Mouse (Mus musculus) midbrain, embryonic 10.5 days (tissue): ENCODE measurements at regions not wholly inside any gene's neighbourhood (a gene's known extent, or its start where the extent isn't known, plus 50 kb on each side); places are given as distances from the start of the nearest gene placed in this dataset.
"Not testable (repeated sequence)": the region's sequence is repeated elsewhere in the genome, so short reads cannot be mapped to it uniquely, and the experiment has no call there.

Source experiments
- DNase-seq: peaks from one replicate; pipeline ENCODE4 v3.0.0-alpha.2; 2017; ENCODE audit warnings: low spot score
- H3K27ac ChIP-seq: fragments of 300-500 bp; sonication (generic); replicated peaks from 2 replicates; pipeline ENCODE4 v1.5.1; 2016; ENCODE audit warnings: mild to moderate bottlenecking
- H3K27me3 ChIP-seq: fragments of 300-500 bp; sonication (generic); 2 replicates; pipeline ENCODE4 v1.6.1; 2016; ENCODE audit warnings: low read depth, mild to moderate bottlenecking; ENCODE audit not compliant: poor library complexity, severe bottlenecking
- H3K36me3 ChIP-seq: fragments of 300-500 bp; sonication (generic); 2 replicates; pipeline ENCODE4 v1.6.1; 2016; ENCODE audit warnings: mild to moderate bottlenecking, moderate library complexity
- H3K4me1 ChIP-seq: fragments of 300-500 bp; sonication (generic); 2 replicates; pipeline ENCODE4 v1.6.1; 2016
- H3K4me3 ChIP-seq: fragments of 300-500 bp; sonication (generic); 2 replicates; pipeline ENCODE4 v1.5.1; 2016; ENCODE audit warnings: mild to moderate bottlenecking, moderate library complexity
- H3K9me3 ChIP-seq: fragments of 300-500 bp; sonication (generic); replicated peaks from 2 replicates; pipeline ENCODE4 v1.6.1; 2016; ENCODE audit warnings: mild to moderate bottlenecking
- WGBS: fragments of 180-500 bp; shearing (Covaris S2); methylation state at CpG from one replicate; pipeline ENCODE4 v1.1.7; 2016; 5-methylcytosine and 5-hydroxymethylcytosine counted together

- Histone ChIP-seq H3K4me1 (no peaks in the 10 kb centered on the region), H3K27me3 (no peaks in the 10 kb centered on the region), H3K27ac (no peak overlapping the region), H3K4me3 (no peak overlapping the region), H3K9me3 (no peaks in the 10 kb centered on the region), H3K36me3 (no peaks in the 10 kb centered on the region)
- DNase-seq, result no peak
- WGBS, result 80% methylated on average over 1 of the region's 1 CpGs
Measured at GRCm38 (mm10) chr4:7312160-7312559, 926.7 kb downstream of the Car8 start.

GRCm38 (mm10) chr4:7269047-7269446 is 969.8 kb downstream of the Car8 start:
- Histone ChIP-seq H3K9me3 (no peaks in the 10 kb centered on the region), H3K4me3 (no peak overlapping the region), H3K36me3 (no peaks in the 10 kb centered on the region), H3K4me1 (no peaks in the 10 kb centered on the region), H3K27ac (no peak overlapping the region), H3K27me3 (no peaks in the 10 kb centered on the region)
- no peak for DNase-seq
- 95% methylated on average over 4 of the region's 4 CpGs for WGBS

GRCm38 (mm10) chr4:7256486-7256885 is 982.4 kb downstream of the Car8 start:
- Histone ChIP-seq H3K9me3 (no peaks in the 10 kb centered on the region), H3K4me1 (no peaks in the 10 kb centered on the region), H3K36me3 (no peaks in the 10 kb centered on the region), H3K27ac (no peak overlapping the region), H3K4me3 (no peak overlapping the region), H3K27me3 (no peaks in the 10 kb centered on the region)
- 78% methylated on average over 2 of the region's 2 CpGs for WGBS
- no peak for DNase-seq

GRCm38 (mm10) chr4:7253616-7254015 is 985.2 kb downstream of the Car8 start:
- 95% methylated on average over 2 of the region's 2 CpGs for WGBS
- Histone ChIP-seq H3K27me3 (no peaks in the 10 kb centered on the region), H3K4me1 (no peaks in the 10 kb centered on the region), H3K9me3 (no peaks in the 10 kb centered on the region), H3K27ac (no peak overlapping the region), H3K4me3 (no peak overlapping the region), H3K36me3 (no peaks in the 10 kb centered on the region)
- DNase-seq, result no peak

- Histone ChIP-seq H3K4me3 (no peak overlapping the region), H3K27ac (no peak overlapping the region), H3K36me3 (no peaks in the 10 kb centered on the region), H3K9me3 (no peaks in the 10 kb centered on the region), H3K27me3 (no peaks in the 10 kb centered on the region), H3K4me1 (peaks cover 4% of the 10 kb centered on the region; the same call in 1 of the 2 replicates)
- 87% methylated on average over 2 of the region's 2 CpGs for WGBS
- DNase-seq, result no peak
Measured at GRCm38 (mm10) chr4:7251641-7252040, 987.2 kb downstream of the Car8 start.

GRCm38 (mm10) chr4:7247816-7248215 is 991.0 kb downstream of the Car8 start:
- no peak for DNase-seq
- no peaks in the 10 kb centered on the region for H3K9me3 ChIP-seq
- no peak overlapping the region for H3K27ac ChIP-seq
- H3K36me3 ChIP-seq, result no peaks in the 10 kb centered on the region
- no peak overlapping the region for H3K4me3 ChIP-seq
- H3K4me1 ChIP-seq, result peaks cover 4% of the 10 kb centered on the region; the same call in 1 of the 2 replicates
- WGBS, result 68% methylated on average over 4 of the region's 4 CpGs
- no peaks in the 10 kb centered on the region for H3K27me3 ChIP-seq

- Histone ChIP-seq H3K36me3 (no peaks in the 10 kb centered on the region), H3K4me1 (peaks cover 4% of the 10 kb centered on the region; the same call in 1 of the 2 replicates), H3K27ac (no peak overlapping the region), H3K27me3 (no peaks in the 10 kb centered on the region), H3K4me3 (no peak overlapping the region), H3K9me3 (no peaks in the 10 kb centered on the region)
- 45% methylated on average over 4 of the region's 4 CpGs for WGBS
- no peak for DNase-seq
Measured at GRCm38 (mm10) chr4:7247244-7247643, 991.6 kb downstream of the Car8 start.

GRCm38 (mm10) chr4:7246828-7247227 is 992.0 kb downstream of the Car8 start:
- Histone ChIP-seq H3K27me3 (no peaks in the 10 kb centered on the region), H3K4me3 (no peak overlapping the region), H3K27ac (no peak overlapping the region), H3K9me3 (no peaks in the 10 kb centered on the region), H3K4me1 (peaks cover 4% of the 10 kb centered on the region; the same call in 1 of the 2 replicates), H3K36me3 (no peaks in the 10 kb centered on the region)
- DNase-seq, result no peak
- WGBS, result 53% methylated on average over 4 of the region's 4 CpGs

GRCm38 (mm10) chr4:7245653-7246052 is 993.2 kb downstream of the Car8 start:
- no peak overlapping the region for H3K27ac ChIP-seq
- H3K4me1 ChIP-seq, result peaks cover 4% of the 10 kb centered on the region; the same call in 1 of the 2 replicates
- no peak for DNase-seq
- 92% methylated on average over 2 of the region's 2 CpGs for WGBS
- H3K27me3 ChIP-seq, result no peaks in the 10 kb centered on the region
- no peaks in the 10 kb centered on the region for H3K9me3 ChIP-seq
- no peaks in the 10 kb centered on the region for H3K36me3 ChIP-seq
- H3K4me3 ChIP-seq, result no peak overlapping the region

GRCm38 (mm10) chr4:7237848-7238247 is 1001.0 kb downstream of the Car8 start:
- Histone ChIP-seq H3K9me3 (peaks cover 32% of the 10 kb centered on the region), H3K4me1 (no peaks in the 10 kb centered on the region), H3K4me3 (no peak overlapping the region), H3K27me3 (no peaks in the 10 kb centered on the region), H3K27ac (no peak overlapping the region), H3K36me3 (no peaks in the 10 kb centered on the region)
- no peak for DNase-seq
- 85% methylated on average over 3 of the region's 3 CpGs for whole genome bisulfite sequencing

GRCm38 (mm10) chr4:7234537-7234936 is 1004.3 kb downstream of the Car8 start:
- H3K27ac ChIP-seq, H3K4me1 ChIP-seq, H3K4me3 ChIP-seq, H3K27me3 ChIP-seq, H3K36me3 ChIP-seq, DNase-seq: not testable (repeated sequence)
- 97% methylated on average over 6 of the region's 6 CpGs for WGBS
- H3K9me3 ChIP-seq, result peaks cover 32% of the 10 kb centered on the region

- Histone ChIP-seq H3K4me1 (no peaks in the 10 kb centered on the region), H3K36me3 (no peaks in the 10 kb centered on the region), H3K9me3 (peaks cover 11% of the 10 kb centered on the region), H3K27me3 (no peaks in the 10 kb centered on the region), H3K4me3 (no peak overlapping the region), H3K27ac (no peak overlapping the region)
- no peak for DNase-seq
- whole genome bisulfite sequencing, result 86% methylated on average over 2 of the region's 2 CpGs
Measured at GRCm38 (mm10) chr4:7228980-7229379, 1009.9 kb downstream of the Car8 start.

GRCm38 (mm10) chr4:7222922-7223321 is 1015.9 kb downstream of the Car8 start:
- H3K36me3 ChIP-seq, result no peaks in the 10 kb centered on the region
- no peaks in the 10 kb centered on the region for H3K27me3 ChIP-seq
- H3K4me3 ChIP-seq, result no peak overlapping the region
- no peak overlapping the region for H3K27ac ChIP-seq
- no peaks in the 10 kb centered on the region for H3K9me3 ChIP-seq
- no peaks in the 10 kb centered on the region for H3K4me1 ChIP-seq
- no peak for DNase-seq
- WGBS, result 91% methylated on average over 3 of the region's 3 CpGs

- Histone ChIP-seq H3K9me3 (no peaks in the 10 kb centered on the region), H3K4me3 (no peak overlapping the region), H3K4me1 (no peaks in the 10 kb centered on the region), H3K36me3 (no peaks in the 10 kb centered on the region), H3K27ac (no peak overlapping the region), H3K27me3 (no peaks in the 10 kb centered on the region)
- DNase-seq, result no peak
Measured at GRCm38 (mm10) chr4:7220426-7220825, 1018.4 kb downstream of the Car8 start.
